Mouse (Mus musculus) MN1 (cell line): ENCODE data around the gene Luzp2.

ENCODE experiments used
- DNase-seq: peaks from one replicate; pipeline ENCODE4 v3.0.0-alpha.2; 2016; ENCODE audit warnings: low spot score

Luzp2 gene

DNA sequence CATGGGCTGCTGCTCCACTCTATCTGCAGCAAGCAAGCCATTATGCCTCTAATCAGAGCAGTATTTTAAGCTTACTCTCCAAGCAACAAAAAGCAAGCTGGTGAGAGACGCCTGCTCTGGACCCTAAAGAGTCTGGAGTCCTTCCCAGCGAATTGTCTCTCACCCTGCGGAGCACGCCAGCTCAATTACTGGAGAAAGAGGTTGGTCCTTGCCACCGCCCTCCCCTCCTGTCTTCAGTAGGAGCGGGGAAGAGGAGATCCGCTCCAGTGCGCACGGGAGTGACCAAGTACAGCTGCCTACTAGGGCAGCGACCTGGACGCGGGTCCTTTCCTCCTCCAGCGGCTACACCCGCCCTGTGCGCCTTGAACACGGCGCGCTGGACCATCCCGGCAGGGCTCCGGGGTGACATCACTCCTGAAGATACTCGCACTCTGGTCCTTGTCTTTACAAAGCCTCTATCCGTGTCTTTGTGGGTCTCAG, at the start of gene Luzp2:
Gene Luzp2, plus strand, starts transcription at position 127 of the 480 bp plus-strand sequence.
- DNase-seq: no peak

DNA sequence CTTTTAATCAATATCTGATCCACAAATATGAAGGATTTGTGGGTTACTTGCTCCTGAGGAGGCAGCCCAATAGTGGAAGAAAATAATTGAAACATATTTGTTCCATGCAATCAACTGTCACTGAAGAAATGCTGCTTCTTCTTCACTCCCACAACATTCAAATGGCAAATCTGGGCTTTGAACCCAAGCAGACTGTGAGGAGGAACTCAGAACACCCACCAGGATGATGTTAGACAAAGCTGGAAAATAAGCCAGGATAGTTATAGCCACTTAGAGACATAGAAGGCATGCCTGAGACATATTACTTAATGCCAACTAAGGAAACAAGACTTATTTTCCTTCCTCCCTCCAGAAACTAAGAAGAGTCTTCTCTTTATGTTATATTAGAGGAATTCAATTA, 47.8 kb upstream of the Luzp2 start:
- DNase-seq: no peak

DNA sequence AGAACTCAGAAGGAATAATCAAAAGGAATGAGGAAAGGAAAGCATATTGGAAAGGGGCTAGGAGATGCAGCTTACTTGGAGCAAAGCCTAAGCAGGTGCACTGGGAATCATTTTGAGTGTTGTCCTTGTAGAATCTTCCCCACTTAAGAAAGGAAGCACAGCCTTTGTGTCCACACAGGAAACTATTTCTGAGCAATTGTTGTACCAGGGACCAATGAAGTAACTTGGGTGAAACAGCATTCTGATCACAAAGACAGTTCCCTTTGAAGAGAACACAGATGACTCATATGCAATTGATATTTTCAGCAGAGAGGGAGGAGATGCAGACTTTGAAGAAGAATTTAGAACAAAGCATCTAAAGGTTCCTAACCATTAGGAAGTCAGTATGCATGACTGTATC, 16.7 kb upstream of the Luzp2 start:
- DNase-seq: no peak

DNA sequence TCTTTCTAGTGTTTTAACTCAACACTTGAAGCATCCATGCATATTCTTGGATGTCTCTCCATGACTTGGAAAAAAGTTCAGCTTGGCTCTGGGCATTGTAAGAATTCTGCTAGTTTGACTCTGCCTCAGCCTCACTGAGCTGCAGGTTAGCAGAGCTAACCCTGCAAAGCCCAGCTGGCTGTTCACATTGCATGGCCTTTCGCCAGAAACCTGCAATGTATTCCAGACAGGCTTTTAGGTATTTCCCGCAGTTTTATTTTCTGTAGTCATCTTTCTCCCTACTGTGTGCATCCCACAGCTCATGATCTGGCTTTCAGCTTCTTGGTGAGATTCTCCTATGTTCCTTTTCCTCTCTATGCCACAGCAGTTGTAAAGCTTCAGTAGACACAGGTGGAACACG, 6.5 kb upstream of the Luzp2 start:
- no peak for DNase-seq

DNA sequence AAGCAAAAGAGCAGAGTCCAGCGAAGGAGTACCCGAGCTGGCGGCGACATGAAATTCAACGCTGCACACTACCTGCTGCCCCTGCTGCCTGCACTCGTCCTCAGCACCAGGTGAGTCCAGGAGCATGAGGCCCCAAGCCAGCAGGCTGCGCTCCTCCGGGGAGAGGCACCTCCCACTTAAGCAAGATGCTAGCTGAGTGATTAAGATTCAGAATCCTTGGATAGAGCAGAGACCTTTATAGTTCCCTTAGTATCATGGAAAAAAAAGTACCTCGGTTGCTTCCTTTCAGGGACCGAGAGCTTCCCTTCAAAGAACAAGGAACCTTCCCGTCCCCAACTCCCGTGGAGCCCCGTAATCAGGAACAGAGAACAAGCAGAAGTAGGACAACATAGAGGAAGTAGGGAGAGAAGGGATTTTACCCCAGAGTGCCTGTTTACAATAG, 634 bp downstream of the Luzp2 start:
- no peak for DNase-seq

DNA sequence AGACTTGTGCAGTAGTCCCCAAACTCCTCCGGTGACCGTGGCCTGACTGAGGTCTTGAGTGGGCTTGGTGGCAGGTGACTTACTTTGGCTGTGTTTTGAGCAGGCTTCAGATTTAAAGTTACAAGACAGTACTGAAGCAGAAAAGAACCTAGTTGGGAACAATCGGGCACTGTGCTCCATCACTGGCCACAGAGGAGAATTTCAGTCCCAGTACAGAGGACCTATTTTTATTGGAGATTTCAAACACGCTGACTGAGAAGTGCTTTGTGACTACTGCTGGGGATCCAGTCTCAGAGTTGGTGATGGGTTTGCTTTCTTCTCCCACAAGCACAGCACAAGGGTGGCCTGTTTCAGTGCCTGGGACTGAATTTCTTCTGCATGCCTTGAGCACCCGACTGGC, 1.1 kb downstream of the Luzp2 start:
- DNase-seq: no peak

DNA sequence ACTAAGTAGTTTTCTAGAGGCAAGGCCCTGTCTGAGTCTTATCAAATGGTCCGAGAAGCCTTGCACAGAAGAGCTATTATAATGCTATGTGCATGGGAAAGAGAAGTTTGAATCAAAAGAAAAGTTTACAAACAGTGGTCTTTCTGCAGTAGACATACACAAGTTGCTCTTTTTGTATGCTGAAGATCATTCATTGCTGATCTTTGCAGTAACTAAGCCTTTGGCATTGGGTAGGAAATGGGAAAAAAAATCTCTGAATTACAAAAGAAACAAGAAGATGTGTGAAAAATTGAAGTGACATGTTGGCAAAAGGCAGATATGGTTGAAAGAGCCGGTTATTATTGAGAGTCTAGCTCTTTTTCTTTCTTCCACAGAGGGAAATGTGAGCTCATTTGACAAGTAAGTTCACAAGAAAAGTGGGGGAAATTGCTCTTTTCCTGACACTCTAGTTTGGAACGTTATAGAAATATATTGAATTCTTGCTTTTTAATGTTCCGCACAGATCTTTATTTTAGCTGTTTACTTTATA, 7.6 kb downstream of the Luzp2 start:
- no peak for DNase-seq

DNA sequence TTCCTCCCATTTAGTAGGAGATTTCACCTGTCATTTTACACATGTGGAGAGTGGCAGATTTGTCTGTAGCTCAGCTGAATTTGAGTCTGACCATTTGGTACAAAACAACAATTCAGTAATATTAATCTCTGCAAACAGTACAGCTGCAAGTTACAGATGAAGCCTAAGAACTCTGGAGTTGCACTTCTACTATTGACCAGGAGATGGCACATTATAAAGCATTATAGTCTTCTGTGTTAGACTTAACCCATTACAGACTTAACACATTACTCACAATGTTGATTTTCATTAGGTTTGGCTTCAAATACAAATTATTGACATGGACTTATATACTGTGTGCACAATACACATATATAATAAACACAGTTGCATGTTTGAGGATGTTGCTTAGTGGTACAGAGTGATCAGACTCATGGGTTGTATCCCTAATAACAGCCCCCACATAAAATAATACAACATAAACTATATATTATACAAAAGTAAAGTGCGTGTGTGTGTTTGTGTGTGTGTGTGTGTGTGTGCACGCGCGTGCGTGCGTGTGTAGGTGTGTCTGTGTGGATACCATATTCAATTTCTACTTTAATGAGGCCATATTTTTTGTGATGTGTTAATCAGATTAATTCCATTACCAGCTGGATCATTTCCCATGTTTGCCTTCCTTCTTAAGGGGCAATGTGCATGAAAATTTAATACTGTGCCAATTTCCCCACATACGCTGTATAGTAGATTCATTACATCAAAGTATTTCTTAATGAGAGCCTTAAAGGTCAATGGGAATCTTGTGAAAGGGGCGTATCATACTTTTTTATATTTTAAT, 10.8 kb downstream of the Luzp2 start:
- DNase-seq: no peak

DNA sequence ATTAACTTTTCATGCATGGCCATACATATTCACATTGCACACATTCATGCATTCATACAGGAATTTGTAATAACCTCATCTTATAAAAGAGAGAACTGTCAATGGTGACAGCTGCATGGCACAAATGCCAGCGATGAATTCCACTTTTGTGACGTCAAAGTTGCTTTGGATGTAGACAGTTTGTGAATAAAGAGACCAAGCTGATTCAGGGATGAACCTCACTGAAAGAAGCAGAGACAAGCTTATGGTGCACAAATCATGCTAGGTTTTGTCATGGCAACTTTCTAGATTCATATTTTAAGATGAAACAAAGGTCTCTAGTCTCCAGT, 11.4 kb downstream of the Luzp2 start:
- DNase-seq: no peak

DNA sequence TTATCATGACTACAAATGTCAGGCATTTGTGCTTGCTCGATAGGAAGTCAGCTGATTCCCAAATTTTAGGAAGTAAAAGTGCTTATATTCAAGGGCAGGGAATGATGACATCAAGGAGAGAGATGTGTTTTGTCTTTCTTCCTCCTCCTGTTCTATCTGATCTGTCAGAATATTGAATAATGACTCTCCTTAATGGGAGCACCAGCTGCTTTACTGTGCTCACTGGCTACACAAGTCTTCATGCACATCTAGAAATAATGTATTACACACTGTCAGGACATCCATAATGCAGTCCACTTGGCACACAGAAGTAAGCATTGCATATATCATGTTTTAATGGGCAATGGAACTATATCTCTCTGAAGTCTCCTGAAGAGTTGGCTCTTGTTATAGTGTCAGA, 17.6 kb downstream of the Luzp2 start:
- no peak for DNase-seq

DNA sequence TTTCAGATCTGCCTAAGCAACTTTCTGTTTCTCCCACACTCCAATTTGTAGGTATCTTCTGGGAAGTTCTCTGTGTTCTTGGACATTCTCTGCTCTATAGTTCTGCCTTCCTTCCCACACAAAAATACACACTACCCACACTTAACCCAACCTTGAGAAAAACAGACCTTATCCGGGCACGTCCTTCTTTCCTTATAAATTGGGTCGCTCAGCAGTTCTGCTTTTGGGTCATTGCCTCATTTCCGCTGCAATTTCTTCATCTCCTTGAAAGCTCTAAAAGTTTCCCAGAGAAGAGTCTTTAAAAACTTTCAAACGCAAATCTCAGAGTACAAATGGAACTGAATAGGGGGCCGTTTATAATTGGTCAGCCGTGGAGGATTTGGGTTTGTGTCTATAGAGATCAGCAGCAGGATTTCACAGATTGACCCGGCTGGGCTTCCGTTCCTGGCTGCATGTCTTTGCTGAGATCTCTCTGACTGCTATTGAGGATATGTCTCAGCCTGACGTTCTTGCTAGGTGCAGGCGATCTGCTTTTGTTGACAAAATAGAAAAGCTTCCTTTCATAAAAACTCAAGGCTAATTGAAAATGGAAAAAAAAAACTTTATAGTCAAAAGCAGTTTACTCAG, 26.0 kb downstream of the Luzp2 start:
- DNase-seq: no peak

DNA sequence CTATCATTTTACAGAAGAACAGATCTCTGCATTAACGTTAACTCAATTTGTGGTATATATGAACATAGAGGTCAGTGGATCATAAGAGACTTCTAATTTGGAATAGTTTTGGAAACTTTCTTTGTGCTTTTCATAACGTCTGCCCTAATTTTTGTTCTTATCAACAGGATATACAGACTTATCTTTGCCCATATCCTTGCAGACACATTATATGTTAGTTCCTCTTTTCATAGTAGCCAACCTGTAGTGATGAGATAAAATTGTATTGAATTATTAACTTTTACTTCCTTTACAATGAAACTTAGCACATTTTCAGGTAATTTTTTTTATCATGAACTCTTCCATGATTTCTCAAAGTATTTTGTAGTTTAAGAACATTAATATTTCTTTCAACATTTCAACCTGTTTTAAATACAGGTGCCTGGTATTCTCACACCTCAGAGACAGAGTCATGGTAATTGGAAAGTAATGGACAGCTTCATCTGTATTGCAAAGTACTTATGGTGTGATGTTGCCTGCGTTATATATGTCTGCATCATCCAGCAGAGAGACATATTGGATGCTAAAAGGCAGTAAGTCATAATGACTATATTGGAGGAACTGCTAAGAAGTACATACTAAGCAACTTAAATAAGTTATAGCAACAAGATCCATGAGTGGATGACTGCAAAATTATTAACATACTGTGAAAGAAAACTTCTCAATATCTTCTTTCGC, 43.8 kb downstream of the Luzp2 start:
- no peak for DNase-seq

DNA sequence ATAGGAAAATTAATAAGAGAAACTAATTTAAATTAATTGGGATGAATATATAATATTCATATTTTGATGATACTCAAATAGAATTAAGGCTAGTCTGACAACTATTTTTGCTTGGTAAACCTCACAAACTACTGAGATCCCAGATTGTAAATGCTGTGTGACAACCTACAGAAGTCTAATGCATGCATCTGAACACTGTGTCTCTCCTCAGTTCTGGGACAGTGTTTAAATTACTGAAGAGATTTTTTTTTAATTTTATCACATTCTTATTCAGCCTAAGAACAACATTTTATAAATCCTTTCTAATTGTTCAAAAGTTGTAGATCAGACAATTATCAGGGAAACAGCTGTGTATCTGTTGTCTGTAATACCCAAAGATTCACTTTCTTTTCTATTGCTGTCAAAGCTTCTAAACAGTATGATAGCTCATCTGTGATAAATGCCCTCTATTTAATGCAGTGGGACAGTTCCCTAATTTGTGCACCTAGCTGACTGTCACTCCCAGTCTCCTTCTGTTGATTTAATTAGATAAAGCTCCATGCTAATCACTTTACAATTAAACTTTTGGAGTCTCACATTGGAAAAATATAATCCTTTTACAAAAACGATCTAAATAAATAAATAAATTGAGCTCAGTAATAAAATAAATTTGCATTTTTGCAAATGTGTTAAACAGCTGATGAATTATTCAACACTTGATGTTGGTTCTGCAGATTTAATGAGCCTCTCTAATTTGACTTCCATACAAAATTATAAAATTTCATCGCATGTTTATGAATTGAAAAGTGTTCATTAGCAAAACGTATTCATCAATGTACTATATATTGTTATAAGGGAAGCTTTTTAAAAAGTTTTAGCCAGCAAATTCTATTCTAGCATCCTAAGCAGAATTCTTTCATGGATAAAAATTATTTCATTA, 58.7 kb downstream of the Luzp2 start:
- no peak for DNase-seq

DNA sequence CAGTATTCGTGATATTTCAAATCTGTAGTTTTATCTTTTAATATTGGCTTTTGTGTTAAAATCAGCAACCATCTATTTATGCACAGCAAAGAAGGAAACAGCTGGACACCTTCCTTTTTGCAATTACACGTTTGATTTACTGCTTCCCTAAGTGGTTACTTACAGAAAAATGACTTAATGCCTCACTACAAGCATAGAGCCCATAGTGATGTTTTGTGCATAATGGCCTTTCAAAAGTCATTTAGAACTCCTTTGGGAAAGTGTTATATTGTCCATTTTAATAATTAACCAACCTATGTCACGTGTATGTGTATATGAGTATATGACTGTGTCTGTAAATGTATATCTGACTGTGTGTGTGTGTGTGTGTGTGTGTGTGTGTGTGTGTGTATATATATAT, 63.3 kb downstream of the Luzp2 start:
- DNase-seq: no peak

DNA sequence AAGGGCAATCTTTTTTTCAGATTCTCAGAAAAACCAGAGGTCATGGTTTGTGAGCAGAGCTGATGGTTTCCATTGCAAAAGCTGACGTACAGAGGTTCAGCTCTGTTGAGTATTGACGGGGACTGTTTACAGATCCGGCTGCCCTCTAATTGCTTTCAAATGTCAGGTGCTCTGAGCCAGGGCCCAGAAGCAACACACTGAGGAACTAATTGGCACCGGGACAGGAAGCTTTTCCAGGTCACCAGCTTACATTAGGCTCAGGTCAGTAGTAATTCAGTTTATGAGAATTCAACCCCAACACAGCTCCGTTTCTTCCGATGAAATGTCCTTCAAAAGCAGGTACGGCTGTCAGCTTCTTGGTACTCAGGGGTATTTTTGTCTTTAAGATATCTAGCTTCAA, 74.7 kb downstream of the Luzp2 start:
- DNase-seq: no peak

DNA sequence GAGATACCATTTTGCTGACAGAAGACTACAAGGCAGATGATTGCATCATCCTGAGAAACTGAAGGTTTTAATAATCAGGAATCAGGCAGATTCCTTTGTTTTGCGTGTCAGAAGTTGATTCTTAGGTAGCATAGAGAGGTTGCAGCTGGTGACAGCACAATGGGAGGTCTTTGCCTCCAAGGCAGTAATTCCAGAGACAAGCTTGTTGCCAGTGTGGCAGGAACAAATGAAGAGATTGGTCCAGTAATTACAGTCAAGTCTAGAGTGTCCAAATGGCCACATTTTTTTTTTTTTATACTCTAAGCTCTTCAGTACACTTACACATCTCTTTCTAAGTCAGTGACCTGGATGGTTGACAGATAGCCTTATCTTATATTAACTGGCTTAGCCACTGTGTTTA, 78.7 kb downstream of the Luzp2 start:
- DNase-seq: no peak

DNA sequence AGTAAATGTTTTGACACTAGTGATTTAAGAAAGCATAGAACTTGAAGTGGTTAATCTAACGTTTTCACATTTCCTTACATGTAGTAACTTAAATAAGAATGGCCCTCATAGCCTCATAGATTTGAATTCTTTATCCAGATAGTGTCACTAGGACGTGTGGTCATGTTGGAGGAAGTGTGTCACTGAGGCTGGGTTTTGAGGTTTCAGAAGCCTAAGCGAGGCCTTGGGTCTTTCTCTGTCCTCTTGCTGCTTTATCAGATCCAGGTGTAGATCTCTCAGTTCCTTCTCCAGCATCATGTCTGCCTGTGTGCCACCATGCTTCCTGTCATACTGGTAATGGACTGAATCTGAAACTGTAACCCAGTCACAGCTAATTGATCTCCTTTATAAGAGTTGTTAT, 86.7 kb downstream of the Luzp2 start:
- no peak for DNase-seq

DNA sequence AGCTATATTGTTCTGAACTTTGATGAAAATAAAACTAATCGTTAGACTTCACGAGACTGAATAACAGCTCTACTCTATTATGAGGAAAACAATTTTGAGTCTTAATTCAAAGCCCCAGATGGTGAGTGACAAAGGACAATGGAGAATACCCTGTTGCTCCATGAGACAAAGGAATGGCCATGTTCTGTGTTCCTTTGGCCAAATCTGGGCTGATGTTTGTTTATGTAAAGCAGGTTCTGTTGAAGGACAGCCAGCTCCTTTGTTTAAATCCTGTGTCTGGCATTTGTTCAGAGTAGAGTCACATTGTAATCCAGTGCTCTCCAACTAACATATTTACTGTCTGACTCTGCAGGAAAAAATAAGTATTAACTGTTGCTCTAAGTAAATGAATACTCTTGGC, 121.5 kb downstream of the Luzp2 start:
- DNase-seq: no peak

DNA sequence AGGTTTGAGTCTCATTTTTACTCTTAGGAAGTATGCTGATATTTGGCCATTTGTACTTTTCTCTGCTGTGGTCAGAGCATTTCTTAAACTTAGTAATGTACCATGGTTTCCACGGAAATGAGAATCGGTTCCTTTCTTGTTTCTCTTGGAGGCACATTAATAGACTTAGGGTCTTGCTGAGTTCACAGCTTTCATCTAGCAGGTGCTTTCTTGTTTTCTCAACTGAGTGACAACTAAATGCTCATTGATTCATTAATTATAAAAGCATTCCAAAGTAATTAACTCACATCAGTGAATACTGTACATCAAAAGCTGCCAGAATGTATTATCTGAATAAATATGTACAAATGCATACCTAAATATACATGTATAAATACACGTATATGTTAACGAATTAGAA, 127.4 kb downstream of the Luzp2 start:
- DNase-seq: no peak

DNA sequence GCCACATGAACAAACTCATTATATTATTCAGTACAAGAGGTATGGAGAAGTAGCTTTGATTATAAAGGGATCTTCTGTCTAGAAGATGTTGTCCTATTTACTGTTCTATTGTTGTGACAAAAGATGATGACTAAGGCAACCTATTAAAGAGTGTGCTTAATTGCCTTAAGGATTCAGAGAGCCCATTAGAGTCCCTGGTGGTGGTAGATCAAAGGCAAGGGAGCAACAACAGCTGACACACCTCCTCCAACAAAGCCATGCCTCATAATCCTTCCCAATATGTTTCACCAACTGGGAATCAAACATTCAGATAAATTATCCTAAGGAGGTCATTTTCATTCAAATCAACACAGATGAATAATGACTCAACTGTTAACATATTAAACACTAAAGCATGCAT, 142.1 kb downstream of the Luzp2 start:
- no peak for DNase-seq

DNA sequence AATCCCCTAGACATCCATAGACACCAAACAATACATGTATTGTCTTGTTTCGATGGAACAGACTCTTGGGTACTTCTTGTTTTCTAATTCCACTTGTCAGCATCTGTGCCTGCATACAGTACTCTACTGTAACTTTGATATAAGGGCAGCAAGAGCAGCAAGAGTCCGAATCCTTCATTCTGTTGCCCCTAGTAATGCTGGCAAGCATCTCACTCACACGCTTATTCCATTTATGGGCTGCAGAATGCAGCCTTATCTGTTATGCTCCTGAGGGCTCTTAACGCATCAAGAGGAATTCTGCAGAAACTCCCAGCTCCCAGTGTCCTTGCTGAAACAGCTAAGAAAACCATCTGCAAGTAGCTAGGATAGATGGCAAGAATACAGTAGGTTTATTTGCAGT, 145.3 kb downstream of the Luzp2 start:
- DNase-seq: no peak

DNA sequence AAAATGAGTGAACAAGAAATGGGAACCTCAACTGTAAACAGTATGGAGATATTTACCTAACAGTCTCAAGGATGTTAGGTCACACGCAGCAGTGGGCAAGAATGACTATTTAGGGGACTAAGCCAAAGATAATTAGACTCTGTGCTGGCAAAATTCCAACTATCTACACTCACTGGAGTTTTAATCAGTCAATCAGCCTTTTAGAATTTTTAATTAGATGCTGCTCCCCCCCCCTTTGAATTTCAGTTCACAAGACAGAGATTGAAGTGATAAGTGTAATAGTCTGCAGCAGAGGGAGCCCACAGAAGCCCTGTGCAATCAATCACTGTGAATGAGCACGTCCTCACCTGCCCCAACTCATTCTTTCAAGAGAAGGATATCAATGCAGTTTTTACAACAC, 165.1 kb downstream of the Luzp2 start:
- no peak for DNase-seq
